Mouse (Mus musculus): ENCODE results near the gene Ube2cbp.

- TF ChIP-seq CTCF (IDR thresholded peaks at IDR 0.05; ENCODE audit: insufficient read depth, low read length) (no peak), POLR2A (IDR thresholded peaks at IDR 0.05; ENCODE audit: borderline replicate concordance, extremely low read depth, low read depth, low read length) (no peak)
Observed at GRCm38 (mm10) chr9:86360536-86360935, 104.2 kb downstream of the Ube2cbp start.
